Mouse (Mus musculus) cerebellum, postnatal 4 days (tissue): ENCODE data around the gene Fanca.
"Not testable (repeated sequence)": the region's sequence is repeated elsewhere in the genome, so short reads cannot be mapped to it uniquely, and the experiment has no call there.

ENCODE experiments used
- DNase-seq, 2 experiments: peaks; one replicate each; pipeline ENCODE4 v3.0.0; 2022; ENCODE audit warnings: low spot score in 2 of 2, mixed read lengths in 1 of 2

Fanca gene

DNA sequence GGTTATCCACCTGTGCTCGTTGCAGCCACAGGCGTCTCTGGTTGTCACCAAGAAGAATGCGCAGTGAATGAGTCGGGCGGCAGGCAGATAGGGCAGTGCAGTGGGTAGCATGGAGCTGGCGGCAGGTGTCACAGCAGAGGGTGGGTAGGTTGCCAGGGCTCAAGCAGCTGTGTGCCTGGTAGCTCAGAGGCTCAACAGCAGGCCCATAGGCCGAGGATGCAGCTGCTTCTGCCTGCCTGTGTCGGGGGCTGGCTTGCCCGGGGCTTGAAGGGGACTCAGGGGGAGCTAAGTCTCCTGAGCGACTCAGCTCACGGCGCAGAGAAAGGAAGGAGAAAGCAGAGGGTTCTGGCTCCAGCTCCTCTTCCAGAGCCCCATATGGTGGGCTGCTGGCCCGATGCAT, 85.1 kb downstream of the Fanca start:
- DNase-seq: no peak

GRCm38 (mm10) chr8:123232553-123232952, 85.8 kb downstream of the Fanca start:
- no peak for DNase-seq

DNA sequence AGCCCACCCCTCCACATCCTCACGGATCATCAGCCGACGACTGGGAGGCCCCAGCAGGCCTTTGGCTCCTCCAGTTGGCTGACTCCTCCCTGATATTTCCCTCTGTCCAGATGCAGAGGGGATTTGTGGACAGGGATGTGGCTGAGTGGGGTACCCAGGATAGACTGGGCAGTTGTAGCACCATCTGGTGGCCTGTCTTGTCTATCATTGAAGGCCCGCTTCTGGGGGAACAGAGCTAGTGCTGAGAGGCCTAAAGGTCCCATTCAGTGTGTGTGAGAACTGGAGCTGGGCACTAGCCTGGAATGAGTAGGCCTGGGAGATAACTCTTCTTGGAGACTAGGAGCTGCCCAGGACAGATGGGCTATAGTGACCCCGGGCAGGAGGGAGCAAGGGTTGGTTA, 86.6 kb downstream of the Fanca start:
- no peak for DNase-seq

- DNase-seq: not testable (repeated sequence)
These were observed 88.0 kb downstream of the Fanca start for GRCm38 (mm10) chr8:123230326-123230725.

GRCm38 (mm10) chr8:123228416-123228815, 90.0 kb downstream of the Fanca start:
- no peak for DNase-seq

GRCm38 (mm10) chr8:123224278-123225266, 93.8 kb downstream of the Fanca start, which contains the start of gene Cdk10:
TSS of gene Cdk10 (plus strand) at chr8:123224842.
- peak; percentile 78 to 89 for DNase-seq

DNA sequence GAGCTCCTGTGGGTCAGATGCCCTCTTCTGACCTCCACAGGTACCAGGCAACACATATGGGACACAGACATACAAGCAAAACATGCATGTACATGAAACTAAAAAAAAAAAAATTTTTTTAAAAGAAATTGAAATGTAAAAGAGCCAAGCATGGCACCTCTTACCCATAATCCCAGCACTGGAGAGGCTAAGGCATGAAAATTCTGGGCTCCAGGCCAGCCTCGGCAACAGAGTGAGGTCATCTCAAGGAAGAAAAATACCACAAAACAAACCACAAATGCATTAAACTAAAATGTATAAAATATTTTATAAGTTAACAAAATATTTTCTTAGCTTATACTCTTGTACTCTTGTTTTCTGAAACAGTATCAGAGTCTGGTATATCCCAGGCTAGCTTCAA, 97.5 kb downstream of the Fanca start:
- DNase-seq: no peak
